Mouse (Mus musculus) erythroblast, embryonic 14.5 days (primary cell): ENCODE data around the gene Atf7ip2.

Experiments used
- GATA1 ChIP-seq: IDR thresholded peaks from 2 replicates; pipeline ENCODE4 v1.6.1; 2012; ENCODE audit warnings: low read length, inconsistent platforms, mixed read lengths
- TAL1 ChIP-seq: IDR thresholded peaks from 3 replicates; pipeline ENCODE4 v1.6.1; 2012; ENCODE audit warnings: low read length, inconsistent platforms, mixed read lengths

GRCm38 (mm10) chr16:10280286-10280951 lies 87.9 kb downstream of the Atf7ip2 start:
- TF ChIP-seq GATA1 (no peak), TAL1 (no peak)
